Mouse (Mus musculus) frontal cortex, adult 2 months (tissue): Measurements from ENCODE around the gene Grap. TPM values are rescaled to one million over a fixed set of nuclear protein-coding genes. Genes with fewer than 3 reads are reported as not detected.
A peak's percentile ranks its signal among the peaks of the same experiment; 100 is the strongest.
"Not testable (repeated sequence)": the region's sequence is repeated elsewhere in the genome, so short reads cannot be mapped to it uniquely, and the experiment has no call there.

ENCODE experiments used
- DNase-seq, 2 experiments: peaks; one replicate each; pipeline ENCODE4 v3.0.0; 2022; ENCODE audit warnings: low spot score in 1 of 2; ENCODE audit errors: extremely low spot score in 1 of 2
- polyA plus RNA-seq: library from polyadenylated mRNA; depleted of rRNA; stranded (reverse); fragments of >200 nt; gene quantifications from 2 replicates; pipeline ENCODE4 v1.2.3, GENCODE M21; 2012; rRNA removed

Gene Grap
- polyA plus RNA-seq = 6.6 and 7.2 TPM in 2 replicates

GRCm38 (mm10) chr11:61652686-61653447 is at the start of gene Grap:
TSS of gene Grap (plus strand) at chr11:61653265.
- no peak for DNase-seq

GRCm38 (mm10) chr11:61608072-61608471 is 45.0 kb upstream of the Grap start:
- DNase-seq = no peak

GRCm38 (mm10) chr11:61611197-61611596 is 41.9 kb upstream of the Grap start:
- no peak for DNase-seq

- no peak for DNase-seq
Measured at GRCm38 (mm10) chr11:61612116-61612635, 40.9 kb upstream of the Grap start.

GRCm38 (mm10) chr11:61614401-61614800 is 38.7 kb upstream of the Grap start:
- DNase-seq = no peak

- DNase-seq = no peak
Measured at GRCm38 (mm10) chr11:61615686-61616522, 37.2 kb upstream of the Grap start.

GRCm38 (mm10) chr11:61616523-61617292 is 36.4 kb upstream of the Grap start:
- DNase-seq = no peak

GRCm38 (mm10) chr11:61617293-61617975 is 35.6 kb upstream of the Grap start:
- no peak for DNase-seq

- DNase-seq = no peak
Measured at GRCm38 (mm10) chr11:61618131-61618530, 34.9 kb upstream of the Grap start.

- no peak for DNase-seq
Measured at GRCm38 (mm10) chr11:61618571-61618970, 34.5 kb upstream of the Grap start.

GRCm38 (mm10) chr11:61619356-61619755 is 33.7 kb upstream of the Grap start:
- no peak for DNase-seq

- peak in 1 of 2 experiments; percentile 83 for DNase-seq
Measured at GRCm38 (mm10) chr11:61619791-61620241, 33.2 kb upstream of the Grap start.

GRCm38 (mm10) chr11:61620254-61620670 is 32.8 kb upstream of the Grap start:
- DNase-seq = peak; percentile 50 to 89

GRCm38 (mm10) chr11:61620762-61621161 is 32.3 kb upstream of the Grap start:
- DNase-seq = no peak

GRCm38 (mm10) chr11:61625136-61625535 is 27.9 kb upstream of the Grap start:
- DNase-seq = peak; percentile 44 to 49

GRCm38 (mm10) chr11:61626509-61626908 is 26.6 kb upstream of the Grap start:
- DNase-seq = no peak

GRCm38 (mm10) chr11:61629621-61630020 is 23.4 kb upstream of the Grap start:
- DNase-seq = no peak

GRCm38 (mm10) chr11:61636309-61636708 is 16.8 kb upstream of the Grap start:
- DNase-seq = not testable (repeated sequence)

- DNase-seq = no peak
Measured at GRCm38 (mm10) chr11:61637413-61637812, 15.7 kb upstream of the Grap start.

- DNase-seq = no peak
Measured at GRCm38 (mm10) chr11:61637856-61638255, 15.2 kb upstream of the Grap start.
